Mouse (Mus musculus) ES-Bruce4 (cell line): ENCODE measurements around the gene Kptn.

Experiments
- CTCF ChIP-seq: IDR thresholded peaks from one replicate; pipeline ENCODE4 v1.8.1; 2011; ENCODE audit warnings: low read depth, low read length
- EP300 ChIP-seq: IDR thresholded peaks from 2 replicates; pipeline ENCODE4 v1.6.1; 2011; ENCODE audit warnings: low read depth, low read length; ENCODE audit not compliant: insufficient read depth

DNA sequence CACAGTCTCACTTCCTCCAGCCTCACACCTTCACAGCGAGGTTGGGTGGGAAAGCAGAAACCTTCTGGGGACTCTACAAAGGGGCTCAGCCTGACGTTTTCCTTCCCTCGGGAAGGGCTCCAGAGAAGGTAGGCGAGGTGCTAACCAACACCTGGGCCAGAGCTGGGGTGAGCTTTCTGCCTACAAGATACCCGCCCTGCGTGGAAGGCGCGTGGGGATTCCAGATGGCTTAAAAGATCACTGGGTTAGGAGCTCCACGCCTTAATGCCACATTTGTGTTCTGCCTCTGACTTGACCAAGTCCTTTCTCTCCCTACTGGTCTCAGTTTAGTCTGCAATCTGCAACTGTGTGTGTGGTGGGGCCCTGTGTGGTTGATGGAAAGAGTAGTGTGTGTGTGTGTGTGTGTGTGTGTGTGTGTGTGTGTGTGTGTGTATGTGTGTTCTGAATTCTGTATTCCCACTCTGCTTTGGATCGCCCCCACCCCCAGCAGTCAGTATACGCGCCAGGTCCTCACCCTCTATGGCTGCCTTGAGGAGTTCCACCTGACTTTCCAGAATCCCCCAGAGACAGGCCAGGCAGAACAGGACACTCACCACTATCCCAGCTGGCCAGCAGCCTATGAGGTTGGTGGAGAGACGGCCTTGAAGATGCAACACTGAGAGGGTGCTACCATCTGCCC is 11.4 kb downstream of the Kptn start:
- TF ChIP-seq EP300: no peak
- TF ChIP-seq CTCF: no peak
